Mouse (Mus musculus): Measurements from ENCODE around the gene Ly6f.

DNA sequence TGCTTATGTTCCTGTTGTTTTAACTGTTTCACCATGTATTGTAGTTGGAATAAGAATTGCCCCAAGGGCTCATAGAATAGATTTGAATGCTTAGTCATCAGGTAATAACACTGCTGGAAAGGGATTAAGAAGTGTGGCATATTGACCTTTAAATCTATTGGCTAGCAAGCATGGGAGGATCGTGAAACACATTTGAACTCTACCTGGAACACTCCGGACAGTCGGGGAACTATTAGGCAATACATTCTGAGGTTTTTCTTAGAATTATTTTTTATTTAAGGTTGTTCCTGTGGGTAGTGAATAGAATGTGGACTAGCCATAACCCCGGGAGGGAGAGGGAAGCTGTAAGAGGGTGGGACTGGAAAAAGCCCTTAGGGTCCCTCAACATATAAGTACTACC lies 41.0 kb downstream of the Ly6f start:
- TF ChIP-seq CTCF (IDR thresholded peaks at IDR 0.05; ENCODE audit: extremely low read depth, insufficient read length, insufficient replicate concordance, low read depth, low read length) = no peak
- no peak for TF ChIP-seq POLR2A (IDR thresholded peaks at IDR 0.05; ENCODE audit: low read depth, low read length)

Measured in small intestine, adult 2 months (tissue).